ENCODE assay signal across 24 mouse cellular contexts in the genomic region with DNA sequence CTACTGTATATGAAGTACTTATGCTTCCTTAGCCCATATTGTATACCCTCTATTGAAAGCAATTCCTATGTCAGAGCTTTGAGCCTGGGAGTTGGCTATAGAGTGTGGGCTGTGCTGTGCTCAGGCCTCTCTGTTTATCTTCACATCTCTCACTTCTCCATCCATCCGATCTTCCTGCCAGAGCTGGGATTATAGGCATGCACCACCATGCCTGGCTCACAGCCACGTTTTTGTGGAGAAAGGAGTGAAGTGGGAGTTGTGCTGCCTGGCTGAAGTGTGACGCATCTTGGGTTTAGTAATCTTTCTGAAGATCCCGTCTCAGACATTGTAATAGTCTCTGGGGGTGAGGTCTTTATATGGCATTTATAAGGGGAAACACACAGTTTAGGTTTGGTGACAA.
DNase-seq lines count a peak whose midpoint lies in the region; ATAC-seq and TF ChIP-seq lines count a peak whose summit lies in the region.
"Had no signal": no experiment of that assay in that cellular context is flagged by ENCODE, and none has a peak within 500 bp of the region (broad histone marks: within the 10 kb centered on the region; RNA-seq: fewer than 3 reads in every experiment).

No protein-coding gene starts in this region.

- TF ChIP-seq EP300 in lung, postnatal 0 days (IDR thresholded peaks at IDR 0.05): no peak

- in situ Hi-C loops in Patski (cut with MboI; ENCODE audit: low pct_unique_long_range_greater_than_20kb): no loop called here

- intact Hi-C loops in left cerebral cortex, postnatal 14 days (cut with DNase I): loop anchor here (5.0 kb wide), 1 partner anchor 213 kb away; no protein-coding TSS in a partner anchor

- H3K9ac ChIP-seq in lung, postnatal 0 days (replicated peaks; ENCODE audit: low read depth): no peak overlapping the region
- no peak overlapping the region for H3K9ac ChIP-seq in forebrain, embryonic 14.5 days (ENCODE audit: low read length)
- H3K9ac ChIP-seq: forebrain, embryonic 13.5 days; heart, embryonic 13.5 days; kidney, embryonic 15.5 days; liver, postnatal 0 days; midbrain, embryonic 15.5 days; neural tube, embryonic 15.5 days had no signal

- H3K27ac ChIP-seq in lung, postnatal 0 days (ENCODE audit: low read length): no peak overlapping the region
- H3K27ac ChIP-seq in forebrain, embryonic 14.5 days (ENCODE audit: low read depth, low read length): no peak overlapping the region
- H3K27ac ChIP-seq: forebrain, embryonic 13.5 days; gastrocnemius, adult 2 months; heart, embryonic 13.5 days; kidney, embryonic 15.5 days; limb, embryonic 10.5 days; midbrain, embryonic 15.5 days; neural tube, embryonic 15.5 days had no signal

- ATAC-seq in lung, postnatal 0 days: peak; percentile 27; the same call in 1 of the 2 replicates
- ATAC-seq in Patski: peak; percentile 20
- no peak for ATAC-seq in forebrain, embryonic 14.5 days
- ATAC-seq: CD4-positive, CD25-positive, alpha-beta regulatory T cell, adult 4 months; forebrain, embryonic 13.5 days; hindbrain, embryonic 16.5 days; intestine, embryonic 16.5 days; liver, postnatal 0 days; midbrain, embryonic 15.5 days had no signal

- peak; percentile 17 for DNase-seq in lung, postnatal 0 days (ENCODE audit: low spot score)
- no peak for DNase-seq in lung, postnatal 36 days
- DNase-seq in Patski (ENCODE audit: low read depth, low spot score): peak; percentile 28
- peak; percentile 44 to 59 for DNase-seq in left cerebral cortex, postnatal 14 days (ENCODE audit: low spot score in 2 of 2)
- DNase-seq in right cerebral cortex, postnatal 25 days: peak; percentile 45
- DNase-seq in kidney, postnatal 10 days: no peak
- no peak for DNase-seq in forebrain, embryonic 14.5 days (ENCODE audit: low spot score)
- DNase-seq: adrenal gland, postnatal 25 days; cerebellum, adult 8-10 months; gastrocnemius, adult 2 months; heart, postnatal 36 days; liver, postnatal 0 days; thymus, adult 18-20 months; thymus, postnatal 4 days had no signal

- no peak for TF ChIP-seq CTCF in lung, postnatal 0 days (IDR thresholded peaks at IDR 0.05)
- no peak for TF ChIP-seq CTCF in Patski (IDR thresholded peaks at IDR 0.05)

- H3K9me3 ChIP-seq in lung, postnatal 0 days (ENCODE audit: low read length): no peaks in the 10 kb centered on the region
- H3K9me3 ChIP-seq in forebrain, embryonic 14.5 days (replicated peaks; ENCODE audit: control insufficient read depth, low read length): no peaks in the 10 kb centered on the region
- H3K9me3 ChIP-seq: forebrain, embryonic 13.5 days; heart, embryonic 13.5 days; kidney, embryonic 15.5 days; limb, embryonic 10.5 days; midbrain, embryonic 15.5 days; neural tube, embryonic 15.5 days had no signal

- POLR2A ChIA-PET in Patski (lab: Charles Lee): no interaction called here

- CTCF ChIA-PET in Patski (lab: Charles Lee): interaction anchor here (1.6 to 2.5 kb wide), 2 partner anchors 13 to 213 kb away, joined by 4 to 7 read pairs; no protein-coding TSS in a partner anchor

- no peaks in the 10 kb centered on the region for H3K4me1 ChIP-seq in lung, postnatal 0 days (ENCODE audit: insufficient read depth, low read depth, low read length)
- no peaks in the 10 kb centered on the region for H3K4me1 ChIP-seq in forebrain, embryonic 14.5 days (ENCODE audit: control insufficient read depth, insufficient read depth, low read length)
- H3K4me1 ChIP-seq: forebrain, embryonic 13.5 days; kidney, embryonic 15.5 days; limb, embryonic 10.5 days; midbrain, embryonic 15.5 days; neural tube, embryonic 15.5 days had no signal

- no peak overlapping the region for H3K4me2 ChIP-seq in lung, postnatal 0 days (replicated peaks; ENCODE audit: low read depth, low read length)
- no peak overlapping the region for H3K4me2 ChIP-seq in forebrain, embryonic 14.5 days (ENCODE audit: low read length)
- H3K4me2 ChIP-seq: forebrain, embryonic 13.5 days; heart, embryonic 13.5 days; kidney, embryonic 15.5 days; midbrain, embryonic 15.5 days; neural tube, embryonic 15.5 days had no signal

- H3K27me3 ChIP-seq in lung, postnatal 0 days (replicated peaks; ENCODE audit: insufficient read depth, low read length): no peaks in the 10 kb centered on the region
- no peaks in the 10 kb centered on the region for H3K27me3 ChIP-seq in Patski
- H3K27me3 ChIP-seq in forebrain, embryonic 14.5 days (replicated peaks; ENCODE audit: control insufficient read depth, insufficient read depth, low read length): no peaks in the 10 kb centered on the region
- H3K27me3 ChIP-seq: forebrain, embryonic 13.5 days; kidney, embryonic 15.5 days; midbrain, embryonic 15.5 days; neural tube, embryonic 15.5 days had no signal

- no peaks in the 10 kb centered on the region for H3K36me3 ChIP-seq in lung, postnatal 0 days (ENCODE audit: insufficient read depth, low read length)
- H3K36me3 ChIP-seq in forebrain, embryonic 14.5 days (ENCODE audit: control insufficient read depth, insufficient read depth, low read length): no peaks in the 10 kb centered on the region
- H3K36me3 ChIP-seq: heart, embryonic 13.5 days had no signal

- WGBS in lung, postnatal 0 days: 75% methylated on average over 4 of the region's 4 CpGs
- WGBS in forebrain, embryonic 14.5 days: 94% methylated on average over 4 of the region's 4 CpGs

- H3K4me3 ChIP-seq in lung, postnatal 0 days (ENCODE audit: low read depth, low read length): no peak overlapping the region
- no peak overlapping the region for H3K4me3 ChIP-seq in forebrain, embryonic 14.5 days (ENCODE audit: low read depth, low read length)
- H3K4me3 ChIP-seq: erythroblast, embryonic 14.5 days; forebrain, embryonic 13.5 days; gastrocnemius, adult 2 months; heart, embryonic 13.5 days; kidney, embryonic 15.5 days; limb, embryonic 10.5 days; midbrain, embryonic 15.5 days; neural tube, embryonic 15.5 days had no signal

Comparison
In these comparisons a context has a peak if more than half of its experiments do, and no peak if none do; other contexts are left out.
1. DNase-seq: peak in lung, postnatal 0 days (single experiment), Patski (single experiment), left cerebral cortex, postnatal 14 days (2 of 2) and right cerebral cortex, postnatal 25 days (single experiment); none in lung, postnatal 36 days (single experiment), kidney, postnatal 10 days (single experiment) and forebrain, embryonic 14.5 days (single experiment).